11 mouse cellular contexts compared by ENCODE assay signal in the genomic region with DNA sequence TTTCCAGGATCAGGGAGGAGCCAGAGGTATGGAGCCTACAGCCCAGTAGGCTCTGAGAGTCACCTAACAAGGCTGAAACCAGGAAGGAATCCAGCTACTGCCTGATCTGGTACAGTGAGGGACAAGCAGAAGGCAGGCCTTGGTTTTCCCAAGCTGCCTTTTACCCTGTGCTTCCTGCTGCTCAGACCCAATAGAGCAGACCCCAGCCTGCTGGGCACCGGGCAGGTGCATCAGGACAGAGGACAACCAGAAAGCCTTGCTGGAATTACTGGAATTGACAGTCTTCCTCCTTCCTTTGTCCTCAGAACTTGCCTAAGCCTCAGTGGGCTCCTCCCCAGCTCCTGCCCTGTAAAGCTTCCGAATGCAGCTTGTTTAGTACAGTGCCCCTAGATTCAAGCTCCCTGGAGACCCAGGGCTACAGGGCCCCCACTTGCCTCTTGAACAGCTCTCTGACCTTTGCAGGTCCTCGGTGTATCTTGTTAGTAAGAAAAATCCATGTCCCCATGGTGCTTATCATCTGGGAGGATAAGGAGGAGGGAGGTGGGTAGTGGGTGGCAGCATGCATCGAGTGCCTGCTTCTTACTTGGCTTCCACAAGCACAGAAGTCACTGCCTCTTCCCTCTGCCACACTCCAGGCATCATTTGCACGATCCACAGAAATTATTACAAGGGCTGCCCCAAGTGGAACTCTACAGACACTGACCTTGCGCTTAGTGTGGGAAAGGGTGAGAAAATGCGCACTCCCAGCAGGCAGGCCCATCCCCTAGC. TPM values are rescaled to one million over a fixed set of nuclear protein-coding genes. Genes with fewer than 3 reads are reported as not detected.
A peak's percentile ranks its signal among the peaks of the same experiment; 100 is the strongest.
DNase-seq lines count a peak whose midpoint lies in the region; ATAC-seq and TF ChIP-seq lines count a peak whose summit lies in the region.
"Had no signal": no experiment of that assay in that cellular context is flagged by ENCODE, and none has a peak within 500 bp of the region (broad histone marks: within the 10 kb centered on the region; RNA-seq: fewer than 3 reads in every experiment).

No protein-coding gene starts in this region.

- peak overlapping the region; percentile 83 for H3K27ac ChIP-seq in kidney, adult 2 months (ENCODE audit: insufficient read depth, low read depth, low read length)
- peak overlapping the region; percentile 81 for H3K27ac ChIP-seq in heart, embryonic 16.5 days (ENCODE audit: low read length)
- H3K27ac ChIP-seq in midbrain, embryonic 13.5 days = 0 out of 2 replicates have a peak overlapping the region, but pooled peaks have one; percentile 30

- H3K36me3 ChIP-seq in kidney, adult 2 months (ENCODE audit: control insufficient read depth, insufficient read depth, low read length) = no peaks in the 10 kb centered on the region
- H3K36me3 ChIP-seq in heart, embryonic 16.5 days (ENCODE audit: control insufficient read depth, insufficient read depth) = no peaks in the 10 kb centered on the region
- H3K36me3 ChIP-seq in midbrain, embryonic 13.5 days = no peaks in the 10 kb centered on the region

- no peaks in the 10 kb centered on the region for H3K9me3 ChIP-seq in heart, embryonic 16.5 days (replicated peaks; ENCODE audit: control insufficient read depth, low read length)
- no peaks in the 10 kb centered on the region for H3K9me3 ChIP-seq in midbrain, embryonic 13.5 days

- TF ChIP-seq CTCF in kidney, adult 2 months (conservative IDR thresholded peaks at IDR 0.05; ENCODE audit: insufficient read depth, insufficient read length, low read depth, low read length) = no peak

- H3K4me2 ChIP-seq in heart, embryonic 16.5 days (ENCODE audit: low read depth, low read length) = no peak overlapping the region
- H3K4me2 ChIP-seq in midbrain, embryonic 13.5 days (replicated peaks) = no peak overlapping the region

- 0 out of 2 replicates have a peak, but pooled peaks have one; percentile 6 for ATAC-seq in heart, embryonic 16.5 days (replicated peaks; ENCODE audit: extremely low read depth, insufficient read depth, low FRiP score)
- no peak for ATAC-seq in midbrain, embryonic 13.5 days

- no peak for TF ChIP-seq POLR2A in kidney, adult 2 months (IDR thresholded peaks at IDR 0.05; ENCODE audit: low read depth, low read length)

- H3K4me1 ChIP-seq in kidney, adult 2 months (ENCODE audit: control insufficient read depth, insufficient read depth, low read length) = peaks cover 28% of the 10 kb centered on the region
- peaks cover 46% of the 10 kb centered on the region for H3K4me1 ChIP-seq in heart, embryonic 16.5 days (ENCODE audit: control insufficient read depth, insufficient read depth, low read length)
- H3K4me1 ChIP-seq in midbrain, embryonic 13.5 days (replicated peaks) = peaks cover 32% of the 10 kb centered on the region

- H3K9ac ChIP-seq in heart, embryonic 16.5 days (ENCODE audit: low read length) = peak overlapping the region; percentile 7; the same call in 1 of the 2 replicates
- H3K9ac ChIP-seq in midbrain, embryonic 13.5 days (replicated peaks) = peak overlapping the region; percentile 12; the same call in 1 of the 2 replicates

- no peak overlapping the region for H3K4me3 ChIP-seq in kidney, adult 2 months (ENCODE audit: insufficient read depth, low read depth, low read length)
- H3K4me3 ChIP-seq in heart, embryonic 16.5 days (ENCODE audit: low read length) = no peak overlapping the region
- H3K4me3 ChIP-seq in midbrain, embryonic 13.5 days (replicated peaks) = no peak overlapping the region

- 66% methylated on average over 7 of the region's 7 CpGs for WGBS in kidney, adult 2 months
- WGBS in heart, embryonic 16.5 days = 31% methylated on average over 7 of the region's 7 CpGs
- 34% methylated on average over 7 of the region's 7 CpGs for WGBS in midbrain, embryonic 13.5 days

- no peaks in the 10 kb centered on the region for H3K27me3 ChIP-seq in kidney, adult 2 months (replicated peaks; ENCODE audit: control insufficient read depth, insufficient read depth, low read length)
- H3K27me3 ChIP-seq in heart, embryonic 16.5 days (ENCODE audit: control insufficient read depth, insufficient read depth, low read length) = no peaks in the 10 kb centered on the region
- H3K27me3 ChIP-seq in midbrain, embryonic 13.5 days = no peaks in the 10 kb centered on the region

- DNase-seq in adrenal gland, adult 2 months = peak; percentile 1
- no peak for DNase-seq in adrenal gland, postnatal 25 days
- no peak for DNase-seq in kidney, adult 2 months
- DNase-seq in kidney, postnatal 36 days = no peak
- DNase-seq in urinary bladder, adult 18-20 months (ENCODE audit: low spot score in 2 of 2) = no peak
- DNase-seq in right cerebral cortex, postnatal 25 days = no peak
- DNase-seq: cerebellum, adult 8-10 months had no signal

RNA-seq across cellular contexts. Expression of a gene that starts 17.2 kb away (rescaled TPM):
- 10 to 100 TPM; 67.6 to 84.8 TPM for total RNA-seq in adrenal gland, adult 2 months (2021)
- 18.9 and 19.5 TPM in 2 replicates for polyA plus RNA-seq in adrenal gland, adult 2 months (2012; rRNA removed)
- total RNA-seq in adrenal gland, postnatal 25 days (2021) = 81.1 and 93.8 TPM in 2 replicates
- polyA plus RNA-seq in kidney, adult 2 months (2012; rRNA removed) = 35.1 and 42.3 TPM in 2 replicates
- 40.4 and 49.9 TPM in 2 replicates for polyA plus RNA-seq in heart, embryonic 16.5 days (2015; fragmentation: Nextera tagmentation; extraction: Ambion mirVana)
- polyA plus RNA-seq in midbrain, embryonic 13.5 days (2015; fragmentation: Nextera tagmentation; extraction: Ambion mirVana) = 158 and 165 TPM in 2 replicates

RNA-seq across cellular contexts. Expression of a gene that starts 18.5 kb away (rescaled TPM):
- 1 to 10 TPM; 3.4 to 5.7 TPM for total RNA-seq in adrenal gland, adult 2 months (2021)
- polyA plus RNA-seq in adrenal gland, adult 2 months (2012; rRNA removed) = 0.90 and 1.9 TPM in 2 replicates
- 5.3 and 6.0 TPM in 2 replicates for total RNA-seq in adrenal gland, postnatal 25 days (2021)
- polyA plus RNA-seq in kidney, adult 2 months (2012; rRNA removed) = 4.3 and 5.1 TPM in 2 replicates
- polyA plus RNA-seq in heart, embryonic 16.5 days (2015; fragmentation: Nextera tagmentation; extraction: Ambion mirVana) = 2.9 and 3.3 TPM in 2 replicates
- polyA plus RNA-seq in midbrain, embryonic 13.5 days (2015; fragmentation: Nextera tagmentation; extraction: Ambion mirVana) = 16.3 and 20.6 TPM in 2 replicates
- total RNA-seq: hematopoietic stem cell, adult 5-6 weeks; MEL had no signal

Comparison
In these comparisons a context has a peak if more than half of its experiments do, and no peak if none do; other contexts are left out.
1. H3K27ac ChIP-seq: peak in every context shown above with its lines; median percentile 83 in kidney, adult 2 months; 81 in heart, embryonic 16.5 days; 30 in midbrain, embryonic 13.5 days.